Mouse (Mus musculus): ENCODE measurements around the gene Nedd9.
"Not testable (repeated sequence)": the region's sequence is repeated elsewhere in the genome, so short reads cannot be mapped to it uniquely, and the experiment has no call there.

The Nedd9 gene

GRCm38 (mm10) chr13:41368612-41369011, 118.5 kb downstream of the Nedd9 start:
- DNase-seq = no peak

- DNase-seq = no peak
These were observed 120.0 kb downstream of the Nedd9 start for GRCm38 (mm10) chr13:41367176-41367611.

GRCm38 (mm10) chr13:41366609-41367008, 120.6 kb downstream of the Nedd9 start:
- DNase-seq = not testable (repeated sequence)

- DNase-seq = no peak
These were observed 122.9 kb downstream of the Nedd9 start for GRCm38 (mm10) chr13:41364273-41364672.

GRCm38 (mm10) chr13:41362909-41363308, 124.3 kb downstream of the Nedd9 start:
- no peak for DNase-seq

- DNase-seq = no peak
These were observed 126.8 kb downstream of the Nedd9 start for GRCm38 (mm10) chr13:41360272-41360815.

- DNase-seq = no peak
These were observed 127.6 kb downstream of the Nedd9 start for GRCm38 (mm10) chr13:41359330-41360215.

- peak; percentile 88 for DNase-seq
These were observed 128.5 kb downstream of the Nedd9 start for GRCm38 (mm10) chr13:41358480-41359180.

GRCm38 (mm10) chr13:41358009-41358408, 129.2 kb downstream of the Nedd9 start:
- DNase-seq = no peak

- DNase-seq = no peak
These were observed 129.6 kb downstream of the Nedd9 start for GRCm38 (mm10) chr13:41357586-41357985.

GRCm38 (mm10) chr13:41357161-41357560, 130.0 kb downstream of the Nedd9 start:
- DNase-seq = no peak

- DNase-seq = no peak
These were observed 131.6 kb downstream of the Nedd9 start for GRCm38 (mm10) chr13:41355552-41355951.

- no peak for DNase-seq
These were observed 132.6 kb downstream of the Nedd9 start for GRCm38 (mm10) chr13:41354591-41354990.

- DNase-seq = no peak
These were observed 133.5 kb downstream of the Nedd9 start for GRCm38 (mm10) chr13:41353676-41354075.

- DNase-seq = no peak
These were observed 134.8 kb downstream of the Nedd9 start for GRCm38 (mm10) chr13:41352352-41352751.

GRCm38 (mm10) chr13:41350589-41350988, 136.6 kb downstream of the Nedd9 start:
- DNase-seq = no peak

- DNase-seq = no peak
These were observed 137.4 kb downstream of the Nedd9 start for GRCm38 (mm10) chr13:41349770-41350169.

- no peak for DNase-seq
These were observed 141.4 kb downstream of the Nedd9 start for GRCm38 (mm10) chr13:41345756-41346155.

- DNase-seq = no peak
These were observed 141.9 kb downstream of the Nedd9 start for GRCm38 (mm10) chr13:41345306-41345705.

- DNase-seq = no peak
These were observed 143.3 kb downstream of the Nedd9 start for GRCm38 (mm10) chr13:41343887-41344266.

- no peak for DNase-seq
These were observed 143.8 kb downstream of the Nedd9 start for GRCm38 (mm10) chr13:41343163-41343886.

GRCm38 (mm10) chr13:41341422-41341821, 145.7 kb downstream of the Nedd9 start:
- no peak for DNase-seq
